Mouse (Mus musculus) brain, embryonic 14.5 days (tissue): ENCODE measurements around the gene Plcg1. TPM values are rescaled to one million over a fixed set of nuclear protein-coding genes. Genes with fewer than 3 reads are reported as not detected.
A peak's percentile ranks its signal among the peaks of the same experiment; 100 is the strongest.

ENCODE experiments used
- DNase-seq: peaks from one replicate; pipeline ENCODE4 v3.0.0-alpha.2; 2011; ENCODE audit warnings: low read depth
- CTCF ChIP-seq: fragments of 200-500 bp; IDR thresholded peaks from 2 replicates; pipeline ENCODE4 v1.5.1; 2012; ENCODE audit warnings: inconsistent platforms, mild to moderate bottlenecking, moderate library complexity, borderline replicate concordance; ENCODE audit not compliant: insufficient read depth, insufficient read length; ENCODE audit errors: extremely low read depth
- POLR2A ChIP-seq: fragments of 200-500 bp; IDR thresholded peaks from 2 replicates; pipeline ENCODE4 v1.6.1; 2012; ENCODE audit warnings: mild to moderate bottlenecking, inconsistent platforms, borderline replicate concordance; ENCODE audit not compliant: poor library complexity, insufficient read depth, insufficient read length, severe bottlenecking; ENCODE audit errors: extremely low read depth
- polyA plus RNA-seq: library from polyadenylated mRNA; depleted of rRNA; stranded (reverse); fragments of >200 nt; gene quantifications from 2 replicates; pipeline ENCODE4 v1.2.3, GENCODE M21; 2012

Plcg1 gene
- polyA plus RNA-seq, 1 experiment: 159 TPM

- DNase-seq: no peak
- TF ChIP-seq CTCF: no peak
- no peak for TF ChIP-seq POLR2A
Observed at GRCm38 (mm10) chr2:160725877-160726864, 4.9 kb upstream of the Plcg1 start.

DNA sequence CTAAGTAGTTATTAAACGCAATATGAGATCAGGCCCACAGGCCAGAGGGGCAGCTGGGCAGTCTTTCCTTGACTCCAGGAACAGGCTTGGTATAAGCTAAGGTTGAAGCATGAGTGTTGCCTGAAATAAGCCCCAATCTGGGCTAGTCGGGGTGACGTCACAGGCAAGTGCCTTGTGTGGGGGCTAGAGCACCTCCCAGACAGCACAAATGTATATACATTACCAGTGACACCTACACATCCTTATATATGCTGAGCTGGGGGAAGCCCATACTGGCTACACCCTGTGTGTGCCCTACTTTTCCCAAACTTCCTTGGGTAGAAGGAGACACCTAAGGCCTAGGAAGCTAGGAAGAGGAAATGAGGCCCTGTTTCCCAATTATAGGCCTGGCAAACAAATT, 2.1 kb upstream of the Plcg1 start:
- DNase-seq: no peak
- TF ChIP-seq CTCF (no peak), POLR2A (no peak)

DNA sequence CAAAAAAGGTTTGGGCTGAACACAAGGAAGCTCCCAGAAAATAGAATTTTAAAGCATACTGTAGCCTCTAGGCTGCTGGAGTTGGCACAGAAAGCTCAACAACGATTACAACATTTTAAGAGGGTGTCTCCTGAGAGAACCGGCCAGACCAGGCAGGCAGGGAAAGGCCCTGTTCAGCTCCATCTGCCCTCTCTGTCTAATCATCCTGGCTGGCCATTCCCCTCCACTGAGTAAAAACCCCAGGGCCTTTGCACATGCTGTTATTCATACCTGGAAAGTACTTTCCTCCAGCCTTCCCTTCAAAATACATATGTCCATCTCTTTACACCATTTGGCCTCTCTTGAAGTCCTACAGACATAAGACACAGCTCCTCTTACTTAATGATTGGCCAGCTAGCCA, 1.7 kb upstream of the Plcg1 start:
- TF ChIP-seq POLR2A (no peak), CTCF (no peak)
- DNase-seq: no peak

GRCm38 (mm10) chr2:160729851-160730796, 976 bp upstream of the Plcg1 start:
- peak; percentile 59 for DNase-seq
- no peak for TF ChIP-seq POLR2A
- TF ChIP-seq CTCF: peak; percentile 39; the same call in 1 of the 2 replicates

GRCm38 (mm10) chr2:160730797-160731116, 343 bp upstream of the Plcg1 start:
- no peak for DNase-seq
- no peak for TF ChIP-seq CTCF
- no peak for TF ChIP-seq POLR2A

DNA sequence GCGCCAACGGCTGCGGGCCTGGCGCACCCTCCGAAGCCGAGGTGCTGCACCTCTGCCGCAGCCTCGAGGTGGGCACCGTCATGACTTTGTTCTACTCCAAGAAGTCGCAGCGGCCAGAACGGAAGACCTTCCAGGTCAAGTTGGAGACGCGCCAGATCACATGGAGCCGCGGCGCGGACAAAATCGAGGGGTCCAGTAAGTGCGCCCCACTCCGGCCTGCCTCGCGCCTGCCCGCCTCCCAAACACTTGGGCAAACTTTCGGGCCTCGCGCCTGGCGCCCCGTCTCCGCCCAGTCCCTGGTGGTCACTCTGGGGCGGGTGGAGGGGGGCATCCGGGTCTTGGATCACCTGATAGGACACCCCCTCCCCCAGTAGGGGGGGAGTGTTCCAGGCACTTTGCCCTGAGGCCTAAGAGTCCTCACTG, 750 bp downstream of the Plcg1 start:
- DNase-seq: peak; percentile 63
- TF ChIP-seq CTCF: no peak
- TF ChIP-seq POLR2A: no peak

DNA sequence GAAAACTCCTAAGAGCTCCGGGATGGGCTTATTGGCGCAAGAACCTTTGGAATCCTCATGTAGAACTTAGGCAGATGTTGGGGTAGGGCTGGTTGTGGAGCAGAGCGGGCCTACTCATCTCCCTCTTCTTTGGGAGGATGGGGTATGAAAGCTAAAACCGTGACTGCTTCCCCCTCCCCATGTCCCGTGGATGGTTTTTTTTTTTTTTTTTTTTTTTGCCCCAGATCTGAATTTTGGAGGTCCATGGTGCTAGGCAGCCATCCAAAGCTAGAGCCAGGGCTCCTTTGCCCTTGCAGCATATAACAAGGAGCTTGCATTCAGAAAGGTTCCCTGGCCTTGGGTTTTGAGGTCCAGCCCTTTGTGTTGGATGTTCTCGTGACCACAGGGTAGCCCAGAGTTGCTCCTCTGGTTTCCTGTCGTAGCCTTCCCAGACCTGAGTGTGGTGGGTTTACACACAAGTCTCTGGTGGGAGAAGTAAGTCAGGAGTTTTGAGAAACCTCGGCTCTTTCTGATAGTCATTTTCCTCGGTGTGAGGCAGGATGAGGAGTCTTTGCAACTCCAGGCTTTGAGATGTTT, 1.4 kb downstream of the Plcg1 start:
- no peak for TF ChIP-seq POLR2A
- no peak for TF ChIP-seq CTCF
- no peak for DNase-seq

DNA sequence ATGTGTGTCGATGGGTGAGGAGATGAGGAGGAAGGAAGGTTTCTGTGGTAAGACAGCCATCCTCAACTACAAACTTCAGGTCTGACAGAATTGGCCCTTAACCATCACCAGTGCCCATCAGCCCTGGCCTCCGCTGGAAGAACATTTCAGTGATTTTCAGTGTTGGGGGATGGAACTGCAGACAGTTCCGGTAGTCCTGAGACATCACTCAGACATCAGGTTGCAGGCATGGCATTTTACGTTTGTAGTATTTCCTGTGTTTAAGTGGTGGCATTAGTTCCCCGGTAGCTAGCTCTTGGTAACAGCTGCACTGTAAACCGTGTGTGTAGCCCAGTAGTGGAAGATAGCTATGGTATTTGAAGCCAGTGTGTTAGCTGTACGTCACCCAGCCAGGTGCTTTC, 2.0 kb downstream of the Plcg1 start:
- TF ChIP-seq CTCF: no peak
- no peak for TF ChIP-seq POLR2A
- DNase-seq: no peak

- TF ChIP-seq POLR2A (no peak), CTCF (no peak)
- no peak for DNase-seq
Observed at GRCm38 (mm10) chr2:160734331-160734730, 3.2 kb downstream of the Plcg1 start.

DNA sequence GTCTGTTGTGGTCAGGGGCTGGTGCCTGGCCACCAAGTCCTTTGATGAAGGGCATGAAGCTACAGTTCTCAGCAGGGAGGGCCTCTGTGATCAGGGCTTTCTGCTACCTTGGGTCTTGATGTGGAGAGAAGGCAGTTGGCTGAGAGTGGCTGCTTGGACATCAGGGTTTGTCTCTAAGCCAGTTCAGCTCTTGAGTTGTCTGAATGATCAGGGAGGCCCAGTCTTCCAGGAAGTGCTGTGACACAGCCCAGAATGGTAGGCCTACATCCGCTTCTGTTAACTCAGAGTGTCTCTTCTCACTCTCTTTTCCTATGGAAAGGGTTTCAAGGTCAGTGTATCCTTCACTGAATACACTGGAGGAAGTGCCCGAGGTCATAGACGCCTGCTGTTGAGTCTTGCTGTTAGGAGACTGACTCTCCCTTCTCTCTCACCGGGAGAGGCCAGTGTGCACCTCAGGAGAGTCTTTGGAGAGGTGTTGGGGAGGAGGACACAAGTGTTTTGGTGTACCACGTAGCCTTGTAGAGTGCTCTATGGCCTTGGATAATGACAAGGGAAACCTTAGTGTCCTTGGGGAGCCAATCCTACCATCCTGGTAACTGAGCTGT, 4.7 kb downstream of the Plcg1 start:
- no peak for TF ChIP-seq POLR2A
- no peak for TF ChIP-seq CTCF
- no peak for DNase-seq

- TF ChIP-seq POLR2A: no peak
- TF ChIP-seq CTCF: no peak
- no peak for DNase-seq
Observed at GRCm38 (mm10) chr2:160736466-160736865, 5.4 kb downstream of the Plcg1 start.

DNA sequence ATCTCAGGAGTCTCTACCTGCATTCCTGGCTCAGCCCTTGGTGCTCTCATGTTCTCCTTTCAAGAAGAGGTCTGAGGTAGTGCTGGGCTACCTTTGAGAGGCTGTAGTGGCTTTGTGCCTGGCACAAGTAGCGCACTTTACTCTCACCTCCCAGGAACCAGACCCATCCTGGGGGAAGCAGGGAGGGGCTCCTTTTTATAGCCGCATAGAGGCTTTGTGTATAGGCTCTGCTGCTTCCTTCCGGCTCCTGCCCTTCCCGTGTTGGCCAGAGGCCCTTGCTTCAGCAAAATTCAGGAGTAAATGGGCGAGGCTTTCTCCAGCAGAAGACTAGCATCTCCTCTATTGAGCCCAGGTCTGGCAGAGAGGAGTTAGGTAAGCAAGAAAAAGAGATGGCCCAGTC, 7.3 kb downstream of the Plcg1 start:
- TF ChIP-seq CTCF: no peak
- TF ChIP-seq POLR2A: no peak
- DNase-seq: no peak
